Mouse (Mus musculus): ENCODE data around the gene Gabbr2.

Gabbr2 gene

GRCm38 (mm10) chr4:46814954-46815353, 176.7 kb downstream of the Gabbr2 start:
- no peak for DNase-seq (ENCODE audit: low spot score)

DNA sequence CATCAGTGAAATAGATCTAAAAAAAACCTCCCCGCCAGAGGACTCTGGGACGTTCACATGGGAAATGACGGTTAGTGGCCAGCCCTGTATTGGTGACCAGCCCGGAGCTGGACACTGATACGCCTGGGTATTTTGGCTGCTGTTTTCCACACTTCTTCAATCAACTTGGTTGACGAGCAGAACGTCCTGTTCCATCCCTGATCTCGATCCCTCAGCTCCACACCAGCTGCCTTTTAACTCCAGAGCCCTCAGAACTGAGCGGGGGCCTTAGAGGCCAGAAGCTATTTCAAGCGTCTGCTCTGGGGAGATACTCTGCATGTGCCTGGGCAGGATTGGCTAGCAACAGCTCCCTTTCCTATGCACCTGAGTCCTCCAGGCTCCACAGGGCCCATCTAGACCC, 177.4 kb downstream of the Gabbr2 start:
- DNase-seq (ENCODE audit: low spot score): no peak

DNA sequence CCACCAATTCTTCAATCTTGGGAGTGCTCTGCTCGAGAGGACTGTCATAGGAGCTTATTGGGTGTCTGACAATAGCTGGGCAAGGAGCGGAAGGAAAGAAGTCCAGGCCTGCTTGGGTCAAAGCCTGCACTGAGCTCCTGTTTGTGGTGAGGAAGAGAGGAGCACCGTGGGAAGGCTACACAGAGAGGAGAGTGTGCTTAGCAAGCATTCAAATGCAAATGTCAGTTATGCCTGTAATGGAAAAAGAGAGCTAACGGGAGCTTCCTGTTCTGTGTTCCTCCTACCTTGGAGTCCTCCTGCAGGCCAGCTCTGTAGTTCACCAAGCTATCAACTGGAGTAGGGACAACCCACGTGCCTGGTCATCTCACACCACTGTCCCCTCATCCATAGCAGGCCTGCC, 180.5 kb downstream of the Gabbr2 start:
- no peak for DNase-seq (ENCODE audit: low spot score)

GRCm38 (mm10) chr4:46806876-46807275, 184.8 kb downstream of the Gabbr2 start:
- DNase-seq (ENCODE audit: low spot score): no peak

- DNase-seq (ENCODE audit: low spot score): peak; percentile 65
Measured at GRCm38 (mm10) chr4:46805910-46806309, 185.8 kb downstream of the Gabbr2 start.

- peak; percentile 54 for DNase-seq (ENCODE audit: low spot score)
Measured at GRCm38 (mm10) chr4:46802386-46802785, 189.3 kb downstream of the Gabbr2 start.

DNA sequence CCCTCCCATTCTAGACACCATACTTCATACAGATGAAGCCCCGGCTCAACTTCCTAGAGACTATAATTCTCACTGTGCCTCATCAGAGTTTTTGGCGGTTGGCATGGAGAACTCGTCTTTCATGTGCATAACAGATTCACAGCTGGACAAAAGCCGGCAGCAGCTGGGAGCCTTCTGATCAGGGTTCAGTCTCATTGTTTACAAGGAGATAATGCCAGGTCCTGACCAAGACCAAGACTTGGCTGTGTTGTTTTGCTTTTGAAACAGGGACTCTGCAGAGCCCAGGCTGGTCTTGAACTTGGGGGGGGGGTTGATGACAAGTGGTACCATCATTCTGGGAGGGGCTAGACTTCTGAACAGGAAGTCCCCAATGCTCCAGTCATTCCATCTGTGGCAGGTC, 191.8 kb downstream of the Gabbr2 start:
- no peak for DNase-seq (ENCODE audit: low spot score)

DNA sequence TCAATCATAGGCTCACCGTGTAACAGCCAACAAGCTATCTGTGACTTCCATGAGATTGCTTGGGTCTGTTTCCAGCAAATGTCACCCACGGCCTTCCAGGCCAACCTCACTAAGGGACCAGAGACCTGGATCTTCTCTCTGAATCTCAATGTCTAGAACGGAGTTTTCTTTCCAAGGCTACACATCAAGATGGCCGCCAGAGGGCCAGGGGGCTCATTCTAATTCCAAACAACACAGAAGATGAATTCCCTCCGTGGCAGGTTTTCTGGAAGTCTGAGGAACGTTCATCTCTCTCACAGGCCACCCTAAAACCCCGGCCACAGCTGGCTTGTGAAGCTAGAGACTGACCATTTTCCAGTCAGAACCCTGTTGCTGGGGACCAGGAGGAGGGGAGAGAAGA, 196.0 kb downstream of the Gabbr2 start:
- DNase-seq (ENCODE audit: low spot score): no peak

- peak; percentile 49 for DNase-seq (ENCODE audit: low spot score)
Measured at GRCm38 (mm10) chr4:46794583-46794982, 197.1 kb downstream of the Gabbr2 start.

GRCm38 (mm10) chr4:46792280-46793026, 199.2 kb downstream of the Gabbr2 start:
- DNase-seq (ENCODE audit: low spot score): peak; percentile 63

- DNase-seq (ENCODE audit: low spot score): no peak
Measured at GRCm38 (mm10) chr4:46791268-46791951, 200.3 kb downstream of the Gabbr2 start.

- DNase-seq (ENCODE audit: low spot score): no peak
Measured at GRCm38 (mm10) chr4:46790609-46791267, 200.9 kb downstream of the Gabbr2 start.

- no peak for DNase-seq (ENCODE audit: low spot score)
Measured at GRCm38 (mm10) chr4:46784430-46785049, 207.1 kb downstream of the Gabbr2 start.

GRCm38 (mm10) chr4:46781109-46781508, 210.6 kb downstream of the Gabbr2 start:
- DNase-seq (ENCODE audit: low spot score): no peak

- DNase-seq (ENCODE audit: low spot score): no peak
Measured at GRCm38 (mm10) chr4:46775959-46776358, 215.7 kb downstream of the Gabbr2 start.

DNA sequence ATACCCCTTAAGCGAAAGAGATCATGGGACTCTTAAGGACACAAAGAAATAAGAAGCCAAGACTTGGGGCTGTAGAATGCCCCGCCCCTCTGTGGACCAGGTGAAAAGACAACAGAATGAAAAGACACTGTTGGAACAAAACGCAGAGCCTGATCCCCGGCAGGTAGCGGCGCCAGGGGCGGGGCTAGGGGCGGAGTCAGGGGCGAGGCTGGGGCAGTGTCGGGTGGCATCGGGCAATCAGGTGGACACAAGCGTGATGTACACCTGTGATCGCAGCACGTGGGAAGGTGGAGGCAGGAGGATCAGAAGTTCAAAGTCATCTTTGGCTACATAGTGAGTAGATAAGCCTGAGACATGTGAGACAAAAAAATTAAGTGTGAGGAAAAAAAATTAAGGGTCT, 217.0 kb downstream of the Gabbr2 start:
- no peak for DNase-seq (ENCODE audit: low spot score)

DNA sequence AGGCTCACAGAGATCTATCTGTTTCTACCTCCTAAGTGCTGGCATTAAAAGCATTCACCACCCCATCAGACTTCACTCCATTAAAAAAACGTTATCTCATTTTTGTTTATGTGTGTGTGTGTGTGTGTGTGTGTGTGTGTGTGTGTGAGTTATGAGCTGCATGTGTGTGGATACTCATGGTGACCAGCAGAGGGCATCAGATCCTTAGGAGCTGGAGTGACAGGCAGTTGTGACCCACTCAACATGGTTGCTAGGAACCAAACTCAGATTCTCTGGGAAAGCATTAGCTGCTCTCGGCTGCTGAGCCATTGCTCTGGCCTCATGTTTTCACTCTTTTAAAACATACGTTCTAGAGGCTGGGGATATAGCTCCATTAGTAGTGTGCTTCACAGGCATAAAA, 218.4 kb downstream of the Gabbr2 start:
- no peak for DNase-seq (ENCODE audit: low spot score)

- no peak for DNase-seq (ENCODE audit: low spot score)
Measured at GRCm38 (mm10) chr4:46772591-46772990, 219.1 kb downstream of the Gabbr2 start.

- DNase-seq (ENCODE audit: low spot score): no peak
Measured at GRCm38 (mm10) chr4:46771116-46771515, 220.6 kb downstream of the Gabbr2 start.

DNA sequence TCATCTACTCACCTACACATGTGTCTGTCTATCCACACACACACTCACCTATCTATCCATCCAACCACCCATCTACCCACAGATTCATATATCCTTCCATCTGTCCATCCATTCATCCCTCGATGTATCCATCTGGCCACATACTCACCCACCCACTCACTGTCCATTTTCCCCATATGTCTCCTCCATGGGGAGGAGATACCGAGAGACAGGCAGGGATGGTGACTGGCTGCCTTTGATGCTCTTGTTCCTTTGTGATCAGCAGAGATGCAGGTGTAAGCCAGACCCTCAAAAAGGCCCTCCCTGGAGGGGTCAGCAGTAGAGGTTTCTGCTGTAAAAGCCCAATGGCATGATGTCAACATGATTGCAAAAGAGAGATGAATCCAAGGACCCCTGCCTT, 221.0 kb downstream of the Gabbr2 start:
- no peak for DNase-seq (ENCODE audit: low spot score)

- no peak for DNase-seq (ENCODE audit: low spot score)
Measured at GRCm38 (mm10) chr4:46770090-46770489, 221.6 kb downstream of the Gabbr2 start.

- DNase-seq (ENCODE audit: low spot score): no peak
Measured at GRCm38 (mm10) chr4:46766326-46766725, 225.3 kb downstream of the Gabbr2 start.

GRCm38 (mm10) chr4:46759838-46760237, 231.8 kb downstream of the Gabbr2 start:
- no peak for DNase-seq (ENCODE audit: low spot score)
